Mouse (Mus musculus) gastrocnemius, postnatal 10 days (tissue): ENCODE measurements around the gene Tpm4. TPM values are rescaled to one million over a fixed set of nuclear protein-coding genes. Genes with fewer than 3 reads are reported as not detected.

Experiments used
- DNase-seq: peaks from one replicate; pipeline ENCODE4 v3.0.0; 2021; ENCODE audit warnings: mixed read lengths
- total RNA-seq, 2 experiments: library from RNA; stranded (reverse); gene quantifications; 2 replicates each; pipeline ENCODE4 v1.2.3; 2021

Tpm4 gene
- total RNA-seq, 2 experiments from 2014 or later, result 115 to 142 TPM

- no peak for DNase-seq
These were observed 54.8 kb downstream of the Tpm4 start, which contains the start of gene Hsh2d for GRCm38 (mm10) chr8:72189417-72190214. Gene Hsh2d, plus strand, starts transcription at chr8:72189638.

- DNase-seq, result no peak
These were observed 55.4 kb downstream of the Tpm4 start for GRCm38 (mm10) chr8:72190215-72190539.

GRCm38 (mm10) chr8:72192065-72192464, 57.3 kb downstream of the Tpm4 start:
- DNase-seq, result no peak

GRCm38 (mm10) chr8:72197997-72198396, 63.2 kb downstream of the Tpm4 start:
- DNase-seq, result no peak

Other genes starting within 250 kb of the Tpm4 start
- 1 to 10 TPM; 2.8 to 4.3 TPM for gene Zfp882, start 226.4 kb upstream of the Tpm4 start, total RNA-seq
- 10 to 100 TPM; 21.4 to 23.1 TPM for gene Zfp617, start 226.3 kb upstream of the Tpm4 start, total RNA-seq
- 1 to 10 TPM; 3.5 to 5.9 TPM for gene Zfp961, start 183.9 kb upstream of the Tpm4 start, total RNA-seq
- gene Cyp4f18, start 125.3 kb upstream of the Tpm4 start, total RNA-seq, result under 1 TPM; 0.19 to 0.75 TPM
- gene Olfr372, start 93.8 kb upstream of the Tpm4 start, total RNA-seq, result not detected
- gene Olfr373, start 51.8 kb upstream of the Tpm4 start, total RNA-seq, result not detected
- not detected for gene Olfr374, start 27.9 kb upstream of the Tpm4 start, total RNA-seq
- 10 to 100 TPM; 22.8 to 30.8 TPM for gene Rab8a, start 26.2 kb downstream of the Tpm4 start, total RNA-seq
- gene Hsh2d, start 54.7 kb downstream of the Tpm4 start, total RNA-seq, result not detected
- not detected for gene Cib3, start 77.9 kb downstream of the Tpm4 start, total RNA-seq
- not detected for gene Gm11034, start 78.7 kb downstream of the Tpm4 start, total RNA-seq
- 10 to 100 TPM; 14.7 to 17.9 TPM for gene Fam32a, start 84.8 kb downstream of the Tpm4 start, total RNA-seq
- 10 to 100 TPM; 28.7 to 35.9 TPM for gene Ap1m1, start 105.0 kb downstream of the Tpm4 start, total RNA-seq
- gene Gm10282, start 170.3 kb downstream of the Tpm4 start, total RNA-seq, result 10 to 100 TPM; 14.2 to 15.8 TPM
- gene Klf2, start 184.1 kb downstream of the Tpm4 start, total RNA-seq, result 10 to 100 TPM; 25.2 to 31.9 TPM